Mouse (Mus musculus) heart, embryonic 10.5 days (tissue): Measurements from ENCODE around the gene Msh6. TPM values are rescaled to one million over a fixed set of nuclear protein-coding genes. Genes with fewer than 3 reads are reported as not detected.
"Not testable (repeated sequence)": the region's sequence is repeated elsewhere in the genome, so short reads cannot be mapped to it uniquely, and the experiment has no call there.

Experiments
- DNase-seq: peaks from one replicate; pipeline ENCODE4 v3.0.0-alpha.2; 2017; ENCODE audit warnings: low spot score
- H3K27ac ChIP-seq: fragments of 300-500 bp; sonication (generic); 2 replicates; pipeline ENCODE4 v1.5.1; 2016; ENCODE audit warnings: mild to moderate bottlenecking
- H3K27me3 ChIP-seq: fragments of 300-500 bp; sonication (generic); 2 replicates; pipeline ENCODE4 v1.6.1; 2016; ENCODE audit warnings: mild to moderate bottlenecking; ENCODE audit not compliant: poor library complexity, insufficient read depth, severe bottlenecking
- H3K36me3 ChIP-seq: fragments of 300-500 bp; sonication (generic); 2 replicates; pipeline ENCODE4 v1.6.1; 2016; ENCODE audit warnings: mild to moderate bottlenecking, moderate library complexity
- H3K4me1 ChIP-seq: fragments of 300-500 bp; sonication (generic); 2 replicates; pipeline ENCODE4 v1.6.1; 2016; ENCODE audit warnings: mild to moderate bottlenecking
- H3K4me3 ChIP-seq: fragments of 300-500 bp; sonication (generic); 2 replicates; pipeline ENCODE4 v1.5.1; 2016; ENCODE audit warnings: mild to moderate bottlenecking, moderate library complexity
- H3K9me3 ChIP-seq: fragments of 300-500 bp; sonication (generic); 2 replicates; pipeline ENCODE4 v1.6.1; 2016; ENCODE audit warnings: mild to moderate bottlenecking, moderate library complexity
- WGBS: fragments of 180-500 bp; shearing (Covaris S2); methylation state at CpG from one replicate; pipeline ENCODE4 v1.1.7; 2016; 5-methylcytosine and 5-hydroxymethylcytosine counted together
- polyA plus RNA-seq: library from polyadenylated mRNA; unstranded; fragments of >200 nt; fragmentation: Nextera tagmentation; extraction: Ambion mirVana; gene quantifications from 2 replicates; pipeline ENCODE4 v1.2.1, GENCODE M21; 2016

Gene Msh6
- polyA plus RNA-seq, 1 experiment from 2014 or later: 58.1 TPM

- H3K36me3 ChIP-seq, DNase-seq, H3K9me3 ChIP-seq, H3K4me3 ChIP-seq, H3K27me3 ChIP-seq, H3K27ac ChIP-seq: not testable (repeated sequence)
- H3K4me1 ChIP-seq: peaks cover 12% of the 10 kb centered on the region
- 81% methylated on average over 15 of the region's 15 CpGs for WGBS
Observed at GRCm38 (mm10) chr17:87971696-87972591, 2.9 kb upstream of the Msh6 start.

- Histone ChIP-seq H3K4me1 (peaks cover 12% of the 10 kb centered on the region), H3K4me3 (no peak overlapping the region), H3K9me3 (no peaks in the 10 kb centered on the region), H3K27me3 (no peaks in the 10 kb centered on the region), H3K36me3 (peaks cover 6% of the 10 kb centered on the region), H3K27ac (no peak overlapping the region)
- no peak for DNase-seq
- WGBS: 34% methylated on average over 5 of the region's 5 CpGs
Observed at GRCm38 (mm10) chr17:87972856-87973255, 2.0 kb upstream of the Msh6 start.

GRCm38 (mm10) chr17:87973261-87974167 is 1.3 kb upstream of the Msh6 start:
- Histone ChIP-seq H3K27ac (no peak overlapping the region), H3K4me1 (peaks cover 12% of the 10 kb centered on the region), H3K4me3 (peak overlapping the region; percentile 100), H3K27me3 (no peaks in the 10 kb centered on the region), H3K9me3 (no peaks in the 10 kb centered on the region), H3K36me3 (peaks cover 9% of the 10 kb centered on the region)
- 64% methylated on average over 10 of the region's 10 CpGs for WGBS
- no peak for DNase-seq

GRCm38 (mm10) chr17:87975229-87975853 is 479 bp downstream of the Msh6 start:
- Histone ChIP-seq H3K4me1 (peaks cover 12% of the 10 kb centered on the region), H3K27me3 (no peaks in the 10 kb centered on the region), H3K27ac (peak overlapping the region; percentile 97), H3K4me3 (peak overlapping the region; percentile 100), H3K36me3 (peaks cover 13% of the 10 kb centered on the region), H3K9me3 (no peaks in the 10 kb centered on the region)
- DNase-seq: peak; percentile 89
- under 1% methylated on average over 68 of the region's 68 CpGs for WGBS

GRCm38 (mm10) chr17:87976154-87976806 is 1.4 kb downstream of the Msh6 start:
- DNase-seq: no peak
- peaks cover 19% of the 10 kb centered on the region for H3K36me3 ChIP-seq
- no peaks in the 10 kb centered on the region for H3K9me3 ChIP-seq
- H3K4me1 ChIP-seq: peaks cover 12% of the 10 kb centered on the region
- peak overlapping the region; percentile 100 for H3K4me3 ChIP-seq
- no peaks in the 10 kb centered on the region for H3K27me3 ChIP-seq
- H3K27ac ChIP-seq: no peak overlapping the region
- 68% methylated on average over 9 of the region's 9 CpGs for WGBS

- H3K4me3 ChIP-seq, H3K27ac ChIP-seq, H3K9me3 ChIP-seq, H3K27me3 ChIP-seq, DNase-seq: not testable (repeated sequence)
- Histone ChIP-seq H3K36me3 (peaks cover 20% of the 10 kb centered on the region), H3K4me1 (peaks cover 12% of the 10 kb centered on the region)
- 87% methylated on average over 4 of the region's 4 CpGs for WGBS
Observed at GRCm38 (mm10) chr17:87976927-87977326, 2.1 kb downstream of the Msh6 start.

- not testable (repeated sequence) for H3K27ac ChIP-seq, H3K27me3 ChIP-seq, DNase-seq, H3K4me1 ChIP-seq, H3K4me3 ChIP-seq, H3K9me3 ChIP-seq
- peaks cover 41% of the 10 kb centered on the region for H3K36me3 ChIP-seq
- 79% methylated on average over 1 of the region's 1 CpGs for WGBS
Observed at GRCm38 (mm10) chr17:87979696-87980095, 4.8 kb downstream of the Msh6 start.

- Histone ChIP-seq H3K36me3 (peaks cover 65% of the 10 kb centered on the region), H3K9me3 (no peaks in the 10 kb centered on the region), H3K27ac (no peak overlapping the region), H3K4me3 (no peak overlapping the region), H3K4me1 (no peaks in the 10 kb centered on the region), H3K27me3 (no peaks in the 10 kb centered on the region)
- no peak for DNase-seq
- WGBS: 93% methylated on average over 3 of the region's 3 CpGs
Observed at GRCm38 (mm10) chr17:87982112-87982511, 7.2 kb downstream of the Msh6 start.

GRCm38 (mm10) chr17:87983313-87983712 is 8.5 kb downstream of the Msh6 start:
- Histone ChIP-seq H3K36me3 (peaks cover 68% of the 10 kb centered on the region), H3K4me1 (no peaks in the 10 kb centered on the region), H3K27me3 (no peaks in the 10 kb centered on the region), H3K4me3 (no peak overlapping the region), H3K9me3 (no peaks in the 10 kb centered on the region), H3K27ac (no peak overlapping the region)
- WGBS: 82% methylated on average over 4 of the region's 4 CpGs
- DNase-seq: no peak

GRCm38 (mm10) chr17:87984440-87985214 is 9.8 kb downstream of the Msh6 start:
- Histone ChIP-seq H3K27ac (no peak overlapping the region), H3K36me3 (peaks cover 81% of the 10 kb centered on the region), H3K9me3 (no peaks in the 10 kb centered on the region), H3K4me1 (no peaks in the 10 kb centered on the region), H3K27me3 (no peaks in the 10 kb centered on the region), H3K4me3 (no peak overlapping the region)
- WGBS: 91% methylated on average over 20 of the region's 20 CpGs
- no peak for DNase-seq

GRCm38 (mm10) chr17:87985916-87986315 is 11.1 kb downstream of the Msh6 start:
- DNase-seq: no peak
- no peak overlapping the region for H3K4me3 ChIP-seq
- no peaks in the 10 kb centered on the region for H3K27me3 ChIP-seq
- H3K36me3 ChIP-seq: peaks cover 85% of the 10 kb centered on the region
- 87% methylated on average over 8 of the region's 8 CpGs for WGBS
- no peak overlapping the region for H3K27ac ChIP-seq
- H3K9me3 ChIP-seq: no peaks in the 10 kb centered on the region
- no peaks in the 10 kb centered on the region for H3K4me1 ChIP-seq

GRCm38 (mm10) chr17:87987507-87987906 is 12.6 kb downstream of the Msh6 start:
- Histone ChIP-seq H3K27ac (no peak overlapping the region), H3K9me3 (no peaks in the 10 kb centered on the region), H3K27me3 (no peaks in the 10 kb centered on the region), H3K36me3 (peaks cover 97% of the 10 kb centered on the region), H3K4me1 (no peaks in the 10 kb centered on the region), H3K4me3 (no peak overlapping the region)
- DNase-seq: no peak
- WGBS: 70% methylated on average over 6 of the region's 6 CpGs
